Mouse (Mus musculus): Measurements from ENCODE around the gene Dst.

Gene Dst

GRCm38 (mm10) chr1:33931791-33932190, 23.8 kb downstream of the Dst start:
- DNase-seq: no peak

GRCm38 (mm10) chr1:33932196-33932595, 24.2 kb downstream of the Dst start:
- no peak for DNase-seq

GRCm38 (mm10) chr1:33932845-33933499, 24.9 kb downstream of the Dst start:
- DNase-seq: no peak

- DNase-seq: no peak
Observed at GRCm38 (mm10) chr1:33935946-33936345, 27.9 kb downstream of the Dst start.

- DNase-seq: no peak
Observed at GRCm38 (mm10) chr1:33939828-33940227, 31.8 kb downstream of the Dst start.

GRCm38 (mm10) chr1:33940364-33940928, 32.4 kb downstream of the Dst start:
- no peak for DNase-seq

GRCm38 (mm10) chr1:33942638-33943037, 34.6 kb downstream of the Dst start:
- no peak for DNase-seq

- no peak for DNase-seq
Observed at GRCm38 (mm10) chr1:33943943-33944342, 35.9 kb downstream of the Dst start.

- no peak for DNase-seq
Observed at GRCm38 (mm10) chr1:33944977-33945750, 37.1 kb downstream of the Dst start.

GRCm38 (mm10) chr1:33945756-33946155, 37.7 kb downstream of the Dst start:
- no peak for DNase-seq

GRCm38 (mm10) chr1:33946601-33947395, 38.8 kb downstream of the Dst start:
- no peak for DNase-seq

GRCm38 (mm10) chr1:33947838-33948237, 39.8 kb downstream of the Dst start:
- DNase-seq: no peak

GRCm38 (mm10) chr1:33948511-33948910, 40.5 kb downstream of the Dst start:
- no peak for DNase-seq

- DNase-seq: no peak
Observed at GRCm38 (mm10) chr1:33955626-33956025, 47.6 kb downstream of the Dst start.

GRCm38 (mm10) chr1:33960439-33960838, 52.4 kb downstream of the Dst start:
- DNase-seq: no peak

- no peak for DNase-seq
Observed at GRCm38 (mm10) chr1:33964643-33965042, 56.6 kb downstream of the Dst start.

GRCm38 (mm10) chr1:33965824-33966223, 57.8 kb downstream of the Dst start:
- DNase-seq: no peak

- peak in 1 of 2 experiments; percentile 8 for DNase-seq
Observed at GRCm38 (mm10) chr1:33966328-33966727, 58.3 kb downstream of the Dst start.

GRCm38 (mm10) chr1:33967206-33967605, 59.2 kb downstream of the Dst start:
- no peak for DNase-seq

GRCm38 (mm10) chr1:33969910-33970309, 61.9 kb downstream of the Dst start:
- no peak for DNase-seq

- no peak for DNase-seq
Observed at GRCm38 (mm10) chr1:33974401-33974800, 66.4 kb downstream of the Dst start.

- no peak for DNase-seq
Observed at GRCm38 (mm10) chr1:33975333-33975732, 67.3 kb downstream of the Dst start.

GRCm38 (mm10) chr1:33977832-33978231, 69.8 kb downstream of the Dst start:
- no peak for DNase-seq

All from B cell, adult 2 months (primary cell).